Mouse (Mus musculus) urinary bladder, postnatal 36 days (tissue): ENCODE measurements at regions not wholly inside any gene's neighbourhood (a gene's known extent, or its start where the extent isn't known, plus 50 kb on each side); places are given as distances from the start of the nearest gene placed in this dataset.

Experiments
- DNase-seq, 2 experiments: peaks; one replicate each; pipeline ENCODE4 v3.0.0; 2022; ENCODE audit warnings: low spot score in 2 of 2, mixed read lengths in 1 of 2

GRCm38 (mm10) chr5:141054991-141055390, 54.6 kb upstream of the Card11 start:
- DNase-seq = no peak

GRCm38 (mm10) chr5:141055596-141056343, 55.4 kb upstream of the Card11 start:
- DNase-seq = no peak

- DNase-seq = no peak
Observed at GRCm38 (mm10) chr5:141058141-141058540, 57.8 kb upstream of the Card11 start.

GRCm38 (mm10) chr5:141058863-141059262, 58.5 kb upstream of the Card11 start:
- DNase-seq = no peak

GRCm38 (mm10) chr5:141062144-141062543, 61.8 kb upstream of the Card11 start:
- no peak for DNase-seq

GRCm38 (mm10) chr5:141067561-141067960, 67.2 kb upstream of the Card11 start:
- DNase-seq = no peak

- no peak for DNase-seq
Observed at GRCm38 (mm10) chr5:141074457-141074856, 74.1 kb upstream of the Card11 start.

GRCm38 (mm10) chr5:141076158-141076557, 75.8 kb upstream of the Card11 start:
- no peak for DNase-seq

- no peak for DNase-seq
Observed at GRCm38 (mm10) chr5:141076942-141077341, 76.6 kb upstream of the Card11 start.

- no peak for DNase-seq
Observed at GRCm38 (mm10) chr5:141080896-141081295, 80.5 kb upstream of the Card11 start.

- DNase-seq = no peak
Observed at GRCm38 (mm10) chr5:141084056-141084730, 83.8 kb upstream of the Card11 start.

- no peak for DNase-seq
Observed at GRCm38 (mm10) chr5:141084746-141085145, 84.4 kb upstream of the Card11 start.

GRCm38 (mm10) chr5:141091676-141092075, 91.3 kb upstream of the Card11 start:
- no peak for DNase-seq

- DNase-seq = peak; percentile 37 to 47
Observed at GRCm38 (mm10) chr5:141093641-141094040, 93.3 kb upstream of the Card11 start.

- DNase-seq = no peak
Observed at GRCm38 (mm10) chr5:141097878-141098277, 97.5 kb upstream of the Card11 start.

GRCm38 (mm10) chr5:141111666-141112065, 111.3 kb upstream of the Card11 start:
- no peak for DNase-seq

GRCm38 (mm10) chr5:141115273-141115904, 115.0 kb upstream of the Card11 start:
- no peak for DNase-seq

GRCm38 (mm10) chr5:141115963-141116362, 115.6 kb upstream of the Card11 start:
- no peak for DNase-seq

GRCm38 (mm10) chr5:141125870-141126269, 115.4 kb upstream of the Sdk1 start:
- DNase-seq = no peak

GRCm38 (mm10) chr5:141126536-141126935, 114.8 kb upstream of the Sdk1 start:
- no peak for DNase-seq

GRCm38 (mm10) chr5:141131036-141131435, 110.3 kb upstream of the Sdk1 start:
- no peak for DNase-seq

GRCm38 (mm10) chr5:141131906-141132305, 109.4 kb upstream of the Sdk1 start:
- peak; percentile 11 to 20 for DNase-seq

- no peak for DNase-seq
Observed at GRCm38 (mm10) chr5:141136239-141136638, 105.1 kb upstream of the Sdk1 start.
